Mouse (Mus musculus): ENCODE data around the gene Trp53inp2. TPM values are rescaled to one million over a fixed set of nuclear protein-coding genes. Genes with fewer than 3 reads are reported as not detected.

Trp53inp2 gene
- polyA plus RNA-seq (2012; fragmentation: generic; extraction: Trizol) = 13.8 TPM
- long read RNA-seq, experiment 1, partial matches to known transcripts = 0 of 15 reads
- long read RNA-seq, experiment 1, other reads (novel, unspliced or antisense) = 14 of 15 reads
- long read RNA-seq, experiment 2, transcript Trp53inp2-201 (4 exons, 3,979 nt) = major isoform, 5 of 15 reads
- long read RNA-seq, experiment 2, partial matches to known transcripts = 0 of 15 reads
- long read RNA-seq, experiment 2, other reads (novel, unspliced or antisense) = 7 of 15 reads

GRCm38 (mm10) chr2:155380261-155381059 lies at the start of gene Trp53inp2:
Gene Trp53inp2 (plus strand): TSS chr2:155381059.
- H3K79me3 ChIP-seq (ENCODE audit: low read depth) = no peaks in the 10 kb centered on the region
- H3K4me3 ChIP-seq (ENCODE audit: insufficient read depth, poor library complexity, severe bottlenecking) = peak within 1 kb of the TSS; percentile 52
- peak within 1 kb of the TSS; percentile 55 for H3ac ChIP-seq (ENCODE audit: control insufficient read depth, insufficient read length, low read depth)
- no peaks in the 10 kb centered on the region for H3K36me3 ChIP-seq (ENCODE audit: control insufficient read depth, insufficient read depth)
- H3K79me2 ChIP-seq (ENCODE audit: control insufficient read depth, insufficient read depth) = no peaks in the 10 kb centered on the region
- no peak for TF ChIP-seq FOSL1 (IDR thresholded peaks at IDR 0.05; ENCODE audit: insufficient read depth, low read length, poor library complexity, severe bottlenecking)
- TF ChIP-seq CTCF (IDR thresholded peaks at IDR 0.05; ENCODE audit: control insufficient read depth, insufficient read depth, insufficient read length) = no peak
- no peaks in the 10 kb centered on the region for H3K27me3 ChIP-seq (ENCODE audit: control insufficient read depth, insufficient read depth, insufficient read length)

GRCm38 (mm10) chr2:155331351-155331750 lies 49.5 kb upstream of the Trp53inp2 start:
- no peaks in the 10 kb centered on the region for H3K79me2 ChIP-seq (ENCODE audit: control insufficient read depth, insufficient read depth)
- H3ac ChIP-seq (ENCODE audit: control insufficient read depth, insufficient read length, low read depth) = no peak overlapping the region
- H3K79me3 ChIP-seq (ENCODE audit: low read depth) = no peaks in the 10 kb centered on the region
- peaks cover 44% of the 10 kb centered on the region for H3K36me3 ChIP-seq (ENCODE audit: control insufficient read depth, insufficient read depth)
- TF ChIP-seq MAX (IDR thresholded peaks at IDR 0.05) (no peak), CTCF (IDR thresholded peaks at IDR 0.05; ENCODE audit: control insufficient read depth, insufficient read depth, insufficient read length) (no peak)
- H3K27me3 ChIP-seq (ENCODE audit: control insufficient read depth, insufficient read depth, insufficient read length) = no peaks in the 10 kb centered on the region
- H3K4me3 ChIP-seq (ENCODE audit: insufficient read depth, poor library complexity, severe bottlenecking) = no peak overlapping the region

- Histone ChIP-seq H3ac (ENCODE audit: control insufficient read depth, insufficient read length, low read depth) (no peak overlapping the region), H3K4me3 (ENCODE audit: insufficient read depth, poor library complexity, severe bottlenecking) (no peak overlapping the region), H3K27me3 (ENCODE audit: control insufficient read depth, insufficient read depth, insufficient read length) (no peaks in the 10 kb centered on the region), H3K79me2 (ENCODE audit: control insufficient read depth, insufficient read depth) (no peaks in the 10 kb centered on the region), H3K79me3 (ENCODE audit: low read depth) (no peaks in the 10 kb centered on the region), H3K36me3 (ENCODE audit: control insufficient read depth, insufficient read depth) (peaks cover 36% of the 10 kb centered on the region)
- TF ChIP-seq USF1 (IDR thresholded peaks at IDR 0.05; ENCODE audit: low read depth) (no peak), MAX (IDR thresholded peaks at IDR 0.05) (no peak), MYOG (IDR thresholded peaks at IDR 0.05; ENCODE audit: control insufficient read depth, extremely low read depth, insufficient read length) (no peak), MYOD1 (IDR thresholded peaks at IDR 0.05; ENCODE audit: control insufficient read depth, insufficient read length, low read depth) (no peak), CEBPB (IDR thresholded peaks at IDR 0.05; ENCODE audit: low read depth) (no peak), FOSL1 (IDR thresholded peaks at IDR 0.05; ENCODE audit: insufficient read depth, low read length, poor library complexity, severe bottlenecking) (no peak), CTCF (IDR thresholded peaks at IDR 0.05; ENCODE audit: control insufficient read depth, insufficient read depth, insufficient read length) (no peak)
These were observed 47.4 kb upstream of the Trp53inp2 start for GRCm38 (mm10) chr2:155333421-155333820.

- Histone ChIP-seq H3ac (ENCODE audit: control insufficient read depth, insufficient read length, low read depth) (no peak overlapping the region), H3K4me3 (ENCODE audit: insufficient read depth, poor library complexity, severe bottlenecking) (no peak overlapping the region), H3K36me3 (ENCODE audit: control insufficient read depth, insufficient read depth) (peaks cover 25% of the 10 kb centered on the region), H3K27me3 (ENCODE audit: control insufficient read depth, insufficient read depth, insufficient read length) (no peaks in the 10 kb centered on the region), H3K79me2 (ENCODE audit: control insufficient read depth, insufficient read depth) (no peaks in the 10 kb centered on the region), H3K79me3 (ENCODE audit: low read depth) (no peaks in the 10 kb centered on the region)
- no peak for TF ChIP-seq MYOD1 (IDR thresholded peaks at IDR 0.05; ENCODE audit: control insufficient read depth, insufficient read length, low read depth)
- TF ChIP-seq USF1 (IDR thresholded peaks at IDR 0.05; ENCODE audit: low read depth) = no peak
- TF ChIP-seq CTCF (IDR thresholded peaks at IDR 0.05; ENCODE audit: control insufficient read depth, insufficient read depth, insufficient read length) = no peak
- TF ChIP-seq MAX (IDR thresholded peaks at IDR 0.05) = no peak
- no peak for TF ChIP-seq MYOG (IDR thresholded peaks at IDR 0.05; ENCODE audit: control insufficient read depth, extremely low read depth, insufficient read length)
- TF ChIP-seq CEBPB (IDR thresholded peaks at IDR 0.05; ENCODE audit: low read depth) = no peak
- no peak for TF ChIP-seq FOSL1 (IDR thresholded peaks at IDR 0.05; ENCODE audit: insufficient read depth, low read length, poor library complexity, severe bottlenecking)
These were observed 45.6 kb upstream of the Trp53inp2 start for GRCm38 (mm10) chr2:155335231-155335630.

GRCm38 (mm10) chr2:155336254-155336653 lies 44.6 kb upstream of the Trp53inp2 start:
- Histone ChIP-seq H3ac (ENCODE audit: control insufficient read depth, insufficient read length, low read depth) (no peak overlapping the region), H3K36me3 (ENCODE audit: control insufficient read depth, insufficient read depth) (peaks cover 16% of the 10 kb centered on the region), H3K4me3 (ENCODE audit: insufficient read depth, poor library complexity, severe bottlenecking) (no peak overlapping the region), H3K27me3 (ENCODE audit: control insufficient read depth, insufficient read depth, insufficient read length) (no peaks in the 10 kb centered on the region), H3K79me3 (ENCODE audit: low read depth) (no peaks in the 10 kb centered on the region), H3K79me2 (ENCODE audit: control insufficient read depth, insufficient read depth) (no peaks in the 10 kb centered on the region)
- TF ChIP-seq CEBPB (IDR thresholded peaks at IDR 0.05; ENCODE audit: low read depth) (no peak), MYOG (IDR thresholded peaks at IDR 0.05; ENCODE audit: control insufficient read depth, extremely low read depth, insufficient read length) (no peak), CTCF (IDR thresholded peaks at IDR 0.05; ENCODE audit: control insufficient read depth, insufficient read depth, insufficient read length) (no peak), FOSL1 (IDR thresholded peaks at IDR 0.05; ENCODE audit: insufficient read depth, low read length, poor library complexity, severe bottlenecking) (no peak), MAX (IDR thresholded peaks at IDR 0.05) (no peak), USF1 (IDR thresholded peaks at IDR 0.05; ENCODE audit: low read depth) (no peak), MYOD1 (IDR thresholded peaks at IDR 0.05; ENCODE audit: control insufficient read depth, insufficient read length, low read depth) (no peak)
